Mouse (Mus musculus) embryonic facial prominence, embryonic 15.5 days (tissue): ENCODE data around the gene Ankrd33. TPM values are rescaled to one million over a fixed set of nuclear protein-coding genes. Genes with fewer than 3 reads are reported as not detected.

ENCODE experiments used
- ATAC-seq: fragments of 200-750 bp; cut with Nextera tagmentation; 2 replicates; pipeline ENCODE4 v1.8.0; 2017; ENCODE audit warnings: low read depth, moderate TSS enrichment; ENCODE audit not compliant: insufficient number of reproducible peaks, low FRiP score, low TSS enrichment
- H3K27ac ChIP-seq: fragments of 300-500 bp; sonication (generic); replicated peaks from 2 replicates; pipeline ENCODE4 v1.5.1; 2015; ENCODE audit warnings: mild to moderate bottlenecking, inconsistent platforms
- H3K27me3 ChIP-seq: fragments of 300-500 bp; sonication (generic); 2 replicates; pipeline ENCODE4 v1.6.1; 2015; ENCODE audit warnings: inconsistent platforms
- H3K36me3 ChIP-seq: fragments of 300-500 bp; sonication (generic); 2 replicates; pipeline ENCODE4 v1.6.1; 2015; ENCODE audit warnings: mild to moderate bottlenecking, inconsistent platforms
- H3K4me1 ChIP-seq: fragments of 300-500 bp; sonication (generic); 2 replicates; pipeline ENCODE4 v1.6.1; 2015; ENCODE audit warnings: inconsistent platforms
- H3K4me2 ChIP-seq: fragments of 300-500 bp; sonication (generic); replicated peaks from 2 replicates; pipeline ENCODE4 v1.6.1; 2015; ENCODE audit warnings: mild to moderate bottlenecking, inconsistent platforms
- H3K4me3 ChIP-seq: fragments of 300-500 bp; sonication (generic); replicated peaks from 2 replicates; pipeline ENCODE4 v1.5.1; 2015; ENCODE audit warnings: mild to moderate bottlenecking, inconsistent platforms
- H3K9ac ChIP-seq: fragments of 300-500 bp; sonication (generic); 2 replicates; pipeline ENCODE4 v1.6.1; 2015; ENCODE audit warnings: inconsistent platforms
- H3K9me3 ChIP-seq: fragments of 300-500 bp; sonication (generic); replicated peaks from 2 replicates; pipeline ENCODE4 v1.6.1; 2016; ENCODE audit warnings: inconsistent platforms
- WGBS: fragments of 180-500 bp; shearing (Covaris S2); methylation state at CpG from one replicate; pipeline ENCODE4 v1.1.7; 2015; 5-methylcytosine and 5-hydroxymethylcytosine counted together
- polyA plus RNA-seq: library from polyadenylated mRNA; unstranded; fragments of >200 nt; fragmentation: Nextera tagmentation; extraction: Ambion mirVana; gene quantifications from 2 replicates; pipeline ENCODE4 v1.2.1, GENCODE M21; 2015

Gene Ankrd33
- polyA plus RNA-seq, 1 experiment from 2014 or later, result not detected

- H3K9me3 ChIP-seq, result no peaks in the 10 kb centered on the region
- 24% methylated on average over 12 of the region's 12 CpGs for WGBS
- H3K27ac ChIP-seq, result peak overlapping the region; percentile 63; the same call in 1 of the 2 replicates
- peaks cover 58% of the 10 kb centered on the region for H3K4me1 ChIP-seq
- H3K9ac ChIP-seq, result no peak overlapping the region
- H3K36me3 ChIP-seq, result peaks cover 8% of the 10 kb centered on the region; the same call in 1 of the 2 replicates
- H3K4me3 ChIP-seq, result no peak overlapping the region
- no peaks in the 10 kb centered on the region for H3K27me3 ChIP-seq
- H3K4me2 ChIP-seq, result no peak overlapping the region
- ATAC-seq, result no peak
Measured at GRCm38 (mm10) chr15:101139885-101140284, 24.3 kb downstream of the Ankrd33 start.

GRCm38 (mm10) chr15:101140587-101140986 is 25.0 kb downstream of the Ankrd33 start:
- Histone ChIP-seq H3K4me3 (no peak overlapping the region), H3K9me3 (no peaks in the 10 kb centered on the region), H3K27me3 (no peaks in the 10 kb centered on the region), H3K9ac (no peak overlapping the region), H3K27ac (peak overlapping the region; percentile 63), H3K4me1 (peaks cover 58% of the 10 kb centered on the region), H3K4me2 (peak overlapping the region; percentile 34; the same call in 1 of the 2 replicates), H3K36me3 (peaks cover 8% of the 10 kb centered on the region; the same call in 1 of the 2 replicates)
- ATAC-seq, result no peak
- 36% methylated on average over 6 of the region's 6 CpGs for WGBS

GRCm38 (mm10) chr15:101141061-101141541 is 25.5 kb downstream of the Ankrd33 start:
- Histone ChIP-seq H3K27ac (peak overlapping the region; percentile 63), H3K4me3 (no peak overlapping the region), H3K9ac (no peak overlapping the region), H3K9me3 (no peaks in the 10 kb centered on the region), H3K4me2 (peak overlapping the region; percentile 34; the same call in 1 of the 2 replicates), H3K36me3 (peaks cover 8% of the 10 kb centered on the region; the same call in 1 of the 2 replicates), H3K4me1 (peaks cover 63% of the 10 kb centered on the region), H3K27me3 (no peaks in the 10 kb centered on the region)
- WGBS, result 5% methylated on average over 9 of the region's 14 CpGs
- peak; percentile 46 for ATAC-seq

- H3K27ac ChIP-seq, result no peak overlapping the region
- WGBS, result 60% methylated on average over 8 of the region's 8 CpGs
- no peak for ATAC-seq
Measured at GRCm38 (mm10) chr15:101142672-101143071, 27.1 kb downstream of the Ankrd33 start.

GRCm38 (mm10) chr15:101143494-101143893 is 27.9 kb downstream of the Ankrd33 start:
- Histone ChIP-seq H3K27me3 (no peaks in the 10 kb centered on the region), H3K27ac (peak overlapping the region; percentile 82), H3K4me2 (no peak overlapping the region), H3K4me1 (peaks cover 87% of the 10 kb centered on the region), H3K4me3 (no peak overlapping the region), H3K9me3 (no peaks in the 10 kb centered on the region), H3K9ac (no peak overlapping the region), H3K36me3 (no peaks in the 10 kb centered on the region)
- 14% methylated on average over 8 of the region's 8 CpGs for WGBS
- ATAC-seq, result peak; percentile 66

More at GRCm38 (mm10) chr15:101142672-101143071, 27.1 kb downstream of the Ankrd33 start:
- Histone ChIP-seq H3K4me2 (no peak overlapping the region), H3K9me3 (no peaks in the 10 kb centered on the region), H3K4me1 (peaks cover 79% of the 10 kb centered on the region), H3K36me3 (peaks cover 1% of the 10 kb centered on the region; the same call in 1 of the 2 replicates), H3K4me3 (no peak overlapping the region), H3K9ac (no peak overlapping the region), H3K27me3 (no peaks in the 10 kb centered on the region)

GRCm38 (mm10) chr15:101144176-101144575 is 28.6 kb downstream of the Ankrd33 start:
- Histone ChIP-seq H3K9me3 (no peaks in the 10 kb centered on the region), H3K27ac (peak overlapping the region; percentile 82), H3K27me3 (no peaks in the 10 kb centered on the region), H3K4me1 (peaks cover 85% of the 10 kb centered on the region), H3K9ac (no peak overlapping the region), H3K4me3 (no peak overlapping the region), H3K36me3 (no peaks in the 10 kb centered on the region), H3K4me2 (no peak overlapping the region)
- no peak for ATAC-seq
- 64% methylated on average over 5 of the region's 5 CpGs for WGBS

- peak overlapping the region; percentile 82 for H3K27ac ChIP-seq
- WGBS, result 78% methylated on average over 8 of the region's 8 CpGs
- no peak for ATAC-seq
Measured at GRCm38 (mm10) chr15:101144779-101145178, 29.2 kb downstream of the Ankrd33 start.

GRCm38 (mm10) chr15:101145424-101146099 is 30.0 kb downstream of the Ankrd33 start:
- WGBS, result 7% methylated on average over 19 of the region's 19 CpGs
- peaks cover 71% of the 10 kb centered on the region for H3K4me1 ChIP-seq
- peak; percentile 93 for ATAC-seq
- H3K9me3 ChIP-seq, result no peaks in the 10 kb centered on the region
- no peak overlapping the region for H3K9ac ChIP-seq
- H3K27me3 ChIP-seq, result no peaks in the 10 kb centered on the region
- peak overlapping the region; percentile 48 for H3K4me2 ChIP-seq
- H3K27ac ChIP-seq, result peak overlapping the region; percentile 82
- no peaks in the 10 kb centered on the region for H3K36me3 ChIP-seq
- H3K4me3 ChIP-seq, result peak overlapping the region; percentile 24; the same call in 1 of the 2 replicates

More at GRCm38 (mm10) chr15:101144779-101145178, 29.2 kb downstream of the Ankrd33 start:
- peaks cover 79% of the 10 kb centered on the region for H3K4me1 ChIP-seq
- no peak overlapping the region; the same call in 1 of the 2 replicates for H3K4me2 ChIP-seq
- no peak overlapping the region for H3K9ac ChIP-seq
- no peaks in the 10 kb centered on the region for H3K27me3 ChIP-seq
- no peak overlapping the region for H3K4me3 ChIP-seq
- no peaks in the 10 kb centered on the region for H3K36me3 ChIP-seq
- H3K9me3 ChIP-seq, result no peaks in the 10 kb centered on the region

- 44% methylated on average over 15 of the region's 15 CpGs for WGBS
- Histone ChIP-seq H3K36me3 (no peaks in the 10 kb centered on the region), H3K4me3 (no peak overlapping the region), H3K9ac (no peak overlapping the region), H3K4me1 (peaks cover 65% of the 10 kb centered on the region), H3K27me3 (no peaks in the 10 kb centered on the region), H3K4me2 (peak overlapping the region; percentile 48), H3K27ac (peak overlapping the region; percentile 82), H3K9me3 (no peaks in the 10 kb centered on the region)
- no peak for ATAC-seq
Measured at GRCm38 (mm10) chr15:101146100-101146965, 30.8 kb downstream of the Ankrd33 start.

- Histone ChIP-seq H3K27ac (no peak overlapping the region), H3K9me3 (no peaks in the 10 kb centered on the region), H3K4me1 (peaks cover 63% of the 10 kb centered on the region), H3K27me3 (no peaks in the 10 kb centered on the region), H3K36me3 (no peaks in the 10 kb centered on the region), H3K9ac (no peak overlapping the region), H3K4me3 (no peak overlapping the region), H3K4me2 (no peak overlapping the region)
- ATAC-seq, result no peak
- WGBS, result 61% methylated on average over 16 of the region's 16 CpGs
Measured at GRCm38 (mm10) chr15:101147115-101147909, 31.8 kb downstream of the Ankrd33 start.
